20 mouse cellular contexts compared by ENCODE assay signal in the genomic region with DNA sequence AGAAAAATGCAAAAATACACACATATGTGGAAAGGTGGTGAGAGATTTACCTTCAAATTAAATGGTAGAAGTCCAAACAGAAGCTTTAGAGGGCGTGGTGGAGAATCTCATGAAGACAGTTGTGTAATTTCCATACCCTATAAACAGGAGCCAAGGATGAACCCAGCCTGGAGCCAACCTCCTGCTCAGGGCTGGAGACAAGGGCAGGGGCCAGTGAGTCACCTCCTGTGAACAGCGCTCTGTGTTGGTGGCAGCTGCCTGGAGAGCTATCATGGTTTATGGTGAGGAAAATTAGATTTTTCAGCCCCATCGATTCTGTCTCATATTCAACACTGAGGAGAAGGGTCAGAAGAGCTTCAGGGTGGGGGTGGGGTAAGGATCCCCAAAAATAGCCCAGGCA.
"Had no signal": no experiment of that assay in that cellular context is flagged by ENCODE, and none has a peak within 500 bp of the region (broad histone marks: within the 10 kb centered on the region; RNA-seq: fewer than 3 reads in every experiment).

No protein-coding gene starts in this region.

- H3K9ac ChIP-seq: heart, embryonic 12.5 days; hindbrain, embryonic 12.5 days; hindbrain, embryonic 14.5 days; intestine, embryonic 15.5 days; limb, embryonic 12.5 days; liver, embryonic 13.5 days had no signal

- H3K36me3 ChIP-seq: heart, embryonic 10.5 days; heart, embryonic 12.5 days; hindbrain, embryonic 10.5 days; hindbrain, embryonic 12.5 days; intestine, embryonic 15.5 days; limb, embryonic 10.5 days; limb, embryonic 12.5 days; liver, embryonic 13.5 days had no signal

- H3K4me1 ChIP-seq: heart, embryonic 10.5 days; heart, embryonic 12.5 days; hindbrain, embryonic 10.5 days; hindbrain, embryonic 12.5 days; intestine, embryonic 15.5 days; limb, embryonic 12.5 days; liver, embryonic 13.5 days had no signal

- DNase-seq: gastrocnemius, postnatal 10 days; gastrocnemius, postnatal 25 days; heart, adult 18-20 months; kidney, adult 18-20 months; kidney, postnatal 25 days; liver, embryonic 13.5 days had no signal

- H3K4me3 ChIP-seq: heart, embryonic 10.5 days; heart, embryonic 12.5 days; hindbrain, embryonic 10.5 days; hindbrain, embryonic 12.5 days; intestine, embryonic 15.5 days; layer of hippocampus, adult 2 months; left cerebral cortex, adult 2 months; limb, embryonic 10.5 days; limb, embryonic 12.5 days; liver, embryonic 13.5 days had no signal

- H3K27ac ChIP-seq: heart, embryonic 10.5 days; hindbrain, embryonic 10.5 days; hindbrain, embryonic 12.5 days; hindbrain, embryonic 14.5 days; intestine, embryonic 15.5 days; layer of hippocampus, adult 2 months; left cerebral cortex, adult 2 months; limb, embryonic 10.5 days; limb, embryonic 12.5 days; liver, embryonic 13.5 days had no signal

- H3K4me2 ChIP-seq: heart, embryonic 12.5 days; hindbrain, embryonic 12.5 days; hindbrain, embryonic 14.5 days; intestine, embryonic 15.5 days; limb, embryonic 12.5 days; liver, embryonic 11.5 days; liver, embryonic 13.5 days had no signal

- H3K27me3 ChIP-seq: heart, embryonic 12.5 days; hindbrain, embryonic 12.5 days; intestine, embryonic 15.5 days; limb, embryonic 12.5 days; liver, embryonic 13.5 days had no signal

- H3K9me3 ChIP-seq: heart, embryonic 10.5 days; heart, embryonic 12.5 days; hindbrain, embryonic 10.5 days; hindbrain, embryonic 12.5 days; intestine, embryonic 15.5 days; limb, embryonic 10.5 days; limb, embryonic 12.5 days; liver, embryonic 13.5 days had no signal

- ATAC-seq: hindbrain, embryonic 16.5 days; inflammation-experienced regulatory T-cells, adult 6 months; intestine, embryonic 15.5 days; intestine, postnatal 0 days had no signal
